Mouse (Mus musculus): ENCODE results near the gene Tenm4. TPM values are rescaled to one million over a fixed set of nuclear protein-coding genes. Genes with fewer than 3 reads are reported as not detected.

Gene Tenm4
- polyA plus RNA-seq, 1 experiment from 2014 or later = 7.3 TPM

- Histone ChIP-seq H3K4me2 (no peak overlapping the region), H3K9me3 (ENCODE audit: control insufficient read depth, low read length) (no peaks in the 10 kb centered on the region), H3K27ac (ENCODE audit: low read depth, low read length) (no peak overlapping the region), H3K9ac (ENCODE audit: low read depth, low read length) (no peak overlapping the region), H3K36me3 (ENCODE audit: control insufficient read depth, insufficient read depth, low read length) (no peaks in the 10 kb centered on the region), H3K4me1 (replicated peaks; ENCODE audit: control insufficient read depth, insufficient read depth, low read length) (no peaks in the 10 kb centered on the region), H3K27me3 (replicated peaks; ENCODE audit: control insufficient read depth, insufficient read depth, low read length) (no peaks in the 10 kb centered on the region; the same call in 1 of the 2 replicates), H3K4me3 (ENCODE audit: low read depth, low read length) (no peak overlapping the region)
- ATAC-seq (replicated peaks; ENCODE audit: low FRiP score) (no peak), DNase-seq (ENCODE audit: low spot score) (no peak)
- 55% methylated on average over 9 of the region's 9 CpGs for WGBS
Measured at GRCm38 (mm10) chr7:96596402-96597195, 425.6 kb downstream of the Tenm4 start.

- 89% methylated on average over 4 of the region's 4 CpGs for WGBS
- Histone ChIP-seq H3K9me3 (ENCODE audit: control insufficient read depth, low read length) (no peaks in the 10 kb centered on the region), H3K4me1 (replicated peaks; ENCODE audit: control insufficient read depth, insufficient read depth, low read length) (no peaks in the 10 kb centered on the region), H3K4me3 (ENCODE audit: low read depth, low read length) (no peak overlapping the region), H3K27me3 (replicated peaks; ENCODE audit: control insufficient read depth, insufficient read depth, low read length) (no peaks in the 10 kb centered on the region; the same call in 1 of the 2 replicates), H3K4me2 (no peak overlapping the region), H3K9ac (ENCODE audit: low read depth, low read length) (no peak overlapping the region), H3K27ac (ENCODE audit: low read depth, low read length) (no peak overlapping the region), H3K36me3 (ENCODE audit: control insufficient read depth, insufficient read depth, low read length) (no peaks in the 10 kb centered on the region)
- DNase-seq (ENCODE audit: low spot score) = no peak
- ATAC-seq (replicated peaks; ENCODE audit: low FRiP score) = no peak
Measured at GRCm38 (mm10) chr7:96597871-96598270, 426.8 kb downstream of the Tenm4 start.

GRCm38 (mm10) chr7:96599081-96599480 is 428.0 kb downstream of the Tenm4 start:
- Histone ChIP-seq H3K36me3 (ENCODE audit: control insufficient read depth, insufficient read depth, low read length) (no peaks in the 10 kb centered on the region), H3K9ac (ENCODE audit: low read depth, low read length) (no peak overlapping the region), H3K9me3 (ENCODE audit: control insufficient read depth, low read length) (no peaks in the 10 kb centered on the region), H3K27ac (ENCODE audit: low read depth, low read length) (no peak overlapping the region), H3K4me3 (ENCODE audit: low read depth, low read length) (no peak overlapping the region), H3K4me1 (replicated peaks; ENCODE audit: control insufficient read depth, insufficient read depth, low read length) (no peaks in the 10 kb centered on the region), H3K27me3 (replicated peaks; ENCODE audit: control insufficient read depth, insufficient read depth, low read length) (no peaks in the 10 kb centered on the region), H3K4me2 (no peak overlapping the region)
- WGBS = 63% methylated on average over 3 of the region's 3 CpGs
- DNase-seq (ENCODE audit: low spot score) (no peak), ATAC-seq (replicated peaks; ENCODE audit: low FRiP score) (no peak)

GRCm38 (mm10) chr7:96600381-96600941 is 429.4 kb downstream of the Tenm4 start:
- H3K27me3 ChIP-seq (replicated peaks; ENCODE audit: control insufficient read depth, insufficient read depth, low read length) = no peaks in the 10 kb centered on the region
- no peak for DNase-seq (ENCODE audit: low spot score)
- no peaks in the 10 kb centered on the region for H3K9me3 ChIP-seq (ENCODE audit: control insufficient read depth, low read length)
- no peak overlapping the region for H3K9ac ChIP-seq (ENCODE audit: low read depth, low read length)
- no peak overlapping the region for H3K4me2 ChIP-seq
- WGBS = 14% methylated on average over 3 of the region's 5 CpGs
- no peaks in the 10 kb centered on the region for H3K36me3 ChIP-seq (ENCODE audit: control insufficient read depth, insufficient read depth, low read length)
- H3K4me3 ChIP-seq (ENCODE audit: low read depth, low read length) = no peak overlapping the region
- no peak for ATAC-seq (replicated peaks; ENCODE audit: low FRiP score)
- no peaks in the 10 kb centered on the region for H3K4me1 ChIP-seq (replicated peaks; ENCODE audit: control insufficient read depth, insufficient read depth, low read length)
- H3K27ac ChIP-seq (ENCODE audit: low read depth, low read length) = no peak overlapping the region

- no peaks in the 10 kb centered on the region for H3K9me3 ChIP-seq (ENCODE audit: control insufficient read depth, low read length)
- no peak overlapping the region for H3K9ac ChIP-seq (ENCODE audit: low read depth, low read length)
- no peak overlapping the region for H3K4me3 ChIP-seq (ENCODE audit: low read depth, low read length)
- DNase-seq (ENCODE audit: low spot score) (no peak), ATAC-seq (replicated peaks; ENCODE audit: low FRiP score) (no peak)
- H3K4me1 ChIP-seq (replicated peaks; ENCODE audit: control insufficient read depth, insufficient read depth, low read length) = no peaks in the 10 kb centered on the region
- H3K27ac ChIP-seq (ENCODE audit: low read depth, low read length) = no peak overlapping the region
- H3K4me2 ChIP-seq = no peak overlapping the region
- WGBS = 52% methylated on average over 3 of the region's 3 CpGs
- H3K36me3 ChIP-seq (ENCODE audit: control insufficient read depth, insufficient read depth, low read length) = no peaks in the 10 kb centered on the region
- H3K27me3 ChIP-seq (replicated peaks; ENCODE audit: control insufficient read depth, insufficient read depth, low read length) = no peaks in the 10 kb centered on the region
Measured at GRCm38 (mm10) chr7:96604091-96604745, 433.2 kb downstream of the Tenm4 start.

GRCm38 (mm10) chr7:96605316-96605715 is 434.3 kb downstream of the Tenm4 start:
- no peak for ATAC-seq (replicated peaks; ENCODE audit: low FRiP score)
- no peak overlapping the region for H3K4me3 ChIP-seq (ENCODE audit: low read depth, low read length)
- WGBS = 80% methylated on average over 2 of the region's 2 CpGs
- no peaks in the 10 kb centered on the region for H3K4me1 ChIP-seq (replicated peaks; ENCODE audit: control insufficient read depth, insufficient read depth, low read length)
- H3K27ac ChIP-seq (ENCODE audit: low read depth, low read length) = no peak overlapping the region
- no peak for DNase-seq (ENCODE audit: low spot score)
- no peaks in the 10 kb centered on the region for H3K36me3 ChIP-seq (ENCODE audit: control insufficient read depth, insufficient read depth, low read length)
- H3K27me3 ChIP-seq (replicated peaks; ENCODE audit: control insufficient read depth, insufficient read depth, low read length) = no peaks in the 10 kb centered on the region
- H3K4me2 ChIP-seq = no peak overlapping the region
- H3K9ac ChIP-seq (ENCODE audit: low read depth, low read length) = no peak overlapping the region
- no peaks in the 10 kb centered on the region for H3K9me3 ChIP-seq (ENCODE audit: control insufficient read depth, low read length)

DNA sequence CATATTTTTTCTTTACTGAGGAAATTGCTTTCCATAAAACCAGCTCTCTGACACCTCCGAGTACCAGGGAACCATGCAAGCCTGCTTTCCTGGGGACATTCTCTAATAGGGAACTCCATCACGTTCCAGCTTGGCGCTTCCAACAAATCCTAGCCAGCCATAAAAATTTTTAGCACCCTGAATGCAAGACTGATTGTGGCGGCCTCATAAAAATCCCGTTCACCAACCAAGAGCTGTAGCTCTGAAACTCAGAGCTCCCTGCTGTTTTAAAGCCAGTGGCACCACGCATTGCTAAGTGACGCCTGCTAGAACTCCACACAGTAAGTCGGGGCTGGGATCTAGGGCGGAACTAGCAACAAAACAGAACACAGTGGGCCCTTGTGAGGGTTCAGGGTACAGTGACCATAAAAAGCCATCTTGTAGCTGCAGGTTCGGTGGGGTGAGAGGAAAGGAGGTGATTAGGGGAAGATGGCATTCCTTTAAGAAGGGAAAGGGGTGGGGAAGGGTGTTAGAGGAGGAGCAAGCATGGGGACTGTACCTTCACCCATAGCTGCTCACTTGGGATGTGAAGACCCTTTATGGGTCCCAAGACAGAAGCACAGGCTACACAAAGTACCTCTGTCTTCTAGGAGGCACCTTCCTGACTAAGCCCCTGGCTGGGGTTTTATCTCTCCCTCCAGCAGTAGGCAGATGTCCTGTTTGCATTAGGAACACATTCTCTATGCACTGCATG is 439.0 kb downstream of the Tenm4 start:
- H3K27me3 ChIP-seq (replicated peaks; ENCODE audit: control insufficient read depth, insufficient read depth, low read length) = no peaks in the 10 kb centered on the region
- WGBS = 52% methylated on average over 10 of the region's 10 CpGs
- no peak for DNase-seq (ENCODE audit: low spot score)
- no peak overlapping the region for H3K27ac ChIP-seq (ENCODE audit: low read depth, low read length)
- H3K4me2 ChIP-seq = no peak overlapping the region
- H3K36me3 ChIP-seq (ENCODE audit: control insufficient read depth, insufficient read depth, low read length) = no peaks in the 10 kb centered on the region
- no peaks in the 10 kb centered on the region for H3K4me1 ChIP-seq (replicated peaks; ENCODE audit: control insufficient read depth, insufficient read depth, low read length)
- no peaks in the 10 kb centered on the region for H3K9me3 ChIP-seq (ENCODE audit: control insufficient read depth, low read length)
- H3K4me3 ChIP-seq (ENCODE audit: low read depth, low read length) = no peak overlapping the region
- ATAC-seq (replicated peaks; ENCODE audit: low FRiP score) = no peak
- no peak overlapping the region for H3K9ac ChIP-seq (ENCODE audit: low read depth, low read length)

DNA sequence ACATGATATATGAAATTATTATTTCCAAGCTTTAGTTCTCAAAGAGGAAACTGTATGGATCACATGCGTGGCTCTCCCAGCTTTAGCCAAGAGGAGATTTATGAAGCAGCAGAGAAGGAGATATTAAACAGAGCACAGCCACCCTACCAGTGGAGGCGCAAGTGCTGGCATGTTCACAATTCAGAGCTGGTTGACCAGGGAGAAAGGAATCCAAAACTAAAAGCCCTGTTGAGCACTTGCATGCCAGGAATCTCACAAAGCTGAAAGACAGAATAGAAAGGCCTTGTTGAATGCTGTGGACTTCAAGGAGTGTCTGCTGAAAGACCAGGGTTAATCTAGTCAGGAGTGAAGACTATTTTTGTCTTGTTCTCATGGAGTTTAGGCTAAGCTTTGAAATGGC is 446.3 kb downstream of the Tenm4 start:
- H3K9ac ChIP-seq (ENCODE audit: low read depth, low read length) = no peak overlapping the region
- no peaks in the 10 kb centered on the region for H3K36me3 ChIP-seq (ENCODE audit: control insufficient read depth, insufficient read depth, low read length)
- H3K4me2 ChIP-seq = no peak overlapping the region
- no peak overlapping the region for H3K27ac ChIP-seq (ENCODE audit: low read depth, low read length)
- no peak for ATAC-seq (replicated peaks; ENCODE audit: low FRiP score)
- DNase-seq (ENCODE audit: low spot score) = no peak
- no peaks in the 10 kb centered on the region for H3K9me3 ChIP-seq (ENCODE audit: control insufficient read depth, low read length)
- H3K4me3 ChIP-seq (ENCODE audit: low read depth, low read length) = no peak overlapping the region
- 80% methylated on average over 2 of the region's 2 CpGs for WGBS
- H3K4me1 ChIP-seq (replicated peaks; ENCODE audit: control insufficient read depth, insufficient read depth, low read length) = no peaks in the 10 kb centered on the region
- H3K27me3 ChIP-seq (replicated peaks; ENCODE audit: control insufficient read depth, insufficient read depth, low read length) = no peaks in the 10 kb centered on the region

Measured in liver, embryonic 11.5 days (tissue).